Comparison of ENCODE assay signal across 8 mouse cellular contexts in genomic region chr6:30547656-30548306, GRCm38 (mm10). TPM values are rescaled to one million over a fixed set of nuclear protein-coding genes. Genes with fewer than 3 reads are reported as not detected.
A peak's percentile ranks its signal among the peaks of the same experiment; 100 is the strongest.
DNase-seq lines count a peak whose midpoint lies in the region; ATAC-seq and TF ChIP-seq lines count a peak whose summit lies in the region.

No protein-coding gene starts in this region.

- H3K4me3 ChIP-seq in lung, adult 2 months (replicated peaks; ENCODE audit: extremely low read depth, low read depth, low read length), result no peak overlapping the region
- 0 out of 2 replicates have a peak overlapping the region, but pooled peaks have one; percentile 15 for H3K4me3 ChIP-seq in forebrain, embryonic 14.5 days (ENCODE audit: low read depth, low read length)
- H3K4me3 ChIP-seq in hindbrain, embryonic 12.5 days, result no peak overlapping the region
- peak overlapping the region; percentile 29; the same call in 1 of the 2 replicates for H3K4me3 ChIP-seq in stomach, postnatal 0 days (ENCODE audit: low read depth, low read length)

- no peak for TF ChIP-seq CTCF in lung, adult 2 months (IDR thresholded peaks at IDR 0.05; ENCODE audit: insufficient read depth, low read length)
- TF ChIP-seq CTCF in stomach, postnatal 0 days (IDR thresholded peaks at IDR 0.05; ENCODE audit: low read depth), result no peak

- no peak overlapping the region for H3K9ac ChIP-seq in forebrain, embryonic 14.5 days (ENCODE audit: low read length)
- no peak overlapping the region for H3K9ac ChIP-seq in hindbrain, embryonic 12.5 days
- H3K9ac ChIP-seq in stomach, postnatal 0 days (ENCODE audit: low read length), result no peak overlapping the region

- H3K9me3 ChIP-seq in forebrain, embryonic 14.5 days (replicated peaks; ENCODE audit: control insufficient read depth, low read length), result no peaks in the 10 kb centered on the region
- no peaks in the 10 kb centered on the region for H3K9me3 ChIP-seq in hindbrain, embryonic 12.5 days (replicated peaks)
- no peaks in the 10 kb centered on the region for H3K9me3 ChIP-seq in stomach, postnatal 0 days (ENCODE audit: control insufficient read depth, low read length)

- H3K4me2 ChIP-seq in forebrain, embryonic 14.5 days (ENCODE audit: low read length), result peak overlapping the region; percentile 44
- peak overlapping the region; percentile 41 for H3K4me2 ChIP-seq in hindbrain, embryonic 12.5 days (replicated peaks)
- peak overlapping the region; percentile 48 for H3K4me2 ChIP-seq in stomach, postnatal 0 days (replicated peaks; ENCODE audit: low read depth)

- no peaks in the 10 kb centered on the region for H3K27me3 ChIP-seq in forebrain, embryonic 14.5 days (replicated peaks; ENCODE audit: control insufficient read depth, insufficient read depth, low read length)
- no peaks in the 10 kb centered on the region for H3K27me3 ChIP-seq in hindbrain, embryonic 12.5 days
- no peaks in the 10 kb centered on the region for H3K27me3 ChIP-seq in stomach, postnatal 0 days (ENCODE audit: control insufficient read depth, insufficient read depth, low read length)

- peaks cover 5% of the 10 kb centered on the region; the same call in 1 of the 2 replicates for H3K4me1 ChIP-seq in lung, adult 2 months (ENCODE audit: control insufficient read depth, insufficient read depth, low read length)
- H3K4me1 ChIP-seq in forebrain, embryonic 14.5 days (ENCODE audit: control insufficient read depth, insufficient read depth, low read length), result peaks cover 33% of the 10 kb centered on the region
- peaks cover 50% of the 10 kb centered on the region for H3K4me1 ChIP-seq in hindbrain, embryonic 12.5 days
- peaks cover 5% of the 10 kb centered on the region for H3K4me1 ChIP-seq in stomach, postnatal 0 days (replicated peaks; ENCODE audit: control insufficient read depth, insufficient read depth)

- TF ChIP-seq EP300 in stomach, postnatal 0 days (optimal IDR thresholded peaks at IDR 0.05), result no peak

- peak overlapping the region; percentile 89 for H3K27ac ChIP-seq in forebrain, embryonic 14.5 days (ENCODE audit: low read depth, low read length)
- peak overlapping the region; percentile 94 for H3K27ac ChIP-seq in hindbrain, embryonic 12.5 days
- 0 out of 2 replicates have a peak overlapping the region, but pooled peaks have one; percentile 49 for H3K27ac ChIP-seq in stomach, postnatal 0 days (replicated peaks)

- WGBS in lung, adult 2 months, result 50% methylated on average over 9 of the region's 9 CpGs
- WGBS in forebrain, embryonic 14.5 days, result 13% methylated on average over 9 of the region's 9 CpGs
- 13% methylated on average over 9 of the region's 9 CpGs for WGBS in hindbrain, embryonic 12.5 days
- 45% methylated on average over 9 of the region's 9 CpGs for WGBS in stomach, postnatal 0 days

- peak; percentile 14 to 39 for DNase-seq in lung, adult 18-20 months
- DNase-seq in lung, adult 2 months, result no peak
- DNase-seq in forebrain, embryonic 14.5 days (ENCODE audit: low spot score), result no peak
- peak; percentile 47 for DNase-seq in lung, postnatal 14 days
- DNase-seq in stomach, postnatal 0 days (ENCODE audit: low spot score), result no peak
- no peak for DNase-seq in natural killer cell, adult 2 months (ENCODE audit: low spot score in 2 of 2)
- no peak for DNase-seq in c-Kit-positive CD71-positive TER-119-positive erythroid progenitor cells, embryonic 14.5 days (ENCODE audit: low spot score)

- TF ChIP-seq POLR2A in lung, adult 2 months (IDR thresholded peaks at IDR 0.05; ENCODE audit: borderline replicate concordance, extremely low read depth, low read depth, low read length), result no peak

- H3K36me3 ChIP-seq in forebrain, embryonic 14.5 days (ENCODE audit: control insufficient read depth, insufficient read depth, low read length), result no peaks in the 10 kb centered on the region
- no peaks in the 10 kb centered on the region for H3K36me3 ChIP-seq in hindbrain, embryonic 12.5 days
- no peaks in the 10 kb centered on the region for H3K36me3 ChIP-seq in stomach, postnatal 0 days (ENCODE audit: control insufficient read depth, insufficient read depth, low read length)

- ATAC-seq in forebrain, embryonic 14.5 days, result no peak
- ATAC-seq in hindbrain, embryonic 12.5 days (ENCODE audit: low FRiP score), result no peak
- no peak; the same call in 1 of the 2 replicates for ATAC-seq in stomach, postnatal 0 days (ENCODE audit: low FRiP score, low TSS enrichment)

RNA-seq across cellular contexts. Expression of gene Cpa2, which starts 6.4 kb away (rescaled TPM):
- polyA plus RNA-seq in lung, adult 2 months (2012; rRNA removed), result 0.13 and 0.28 TPM in 2 replicates
- 4.5 and 5.4 TPM in 2 replicates for polyA plus RNA-seq in forebrain, embryonic 14.5 days (2014; fragmentation: Nextera tagmentation; extraction: Ambion mirVana)
- polyA plus RNA-seq in hindbrain, embryonic 12.5 days (2016; fragmentation: Nextera tagmentation; extraction: Ambion mirVana), result 4.0 and 6.3 TPM in 2 replicates
- 1.7 and 2.6 TPM in 2 replicates for polyA plus RNA-seq in stomach, postnatal 0 days (2015; fragmentation: Nextera tagmentation; extraction: Ambion mirVana)

RNA-seq across cellular contexts. Expression of gene Cpa4, which starts 20.4 kb away (rescaled TPM):
- polyA plus RNA-seq in lung, adult 2 months (2012; rRNA removed), result 4.6 TPM in 1 of 2 replicates, not detected in the other
- 2.3 and 2.8 TPM in 2 replicates for polyA plus RNA-seq in forebrain, embryonic 14.5 days (2014; fragmentation: Nextera tagmentation; extraction: Ambion mirVana)
- polyA plus RNA-seq in hindbrain, embryonic 12.5 days (2016; fragmentation: Nextera tagmentation; extraction: Ambion mirVana), result 1.7 and 1.9 TPM in 2 replicates
- polyA plus RNA-seq in stomach, postnatal 0 days (2015; fragmentation: Nextera tagmentation; extraction: Ambion mirVana), result 32.7 and 33.7 TPM in 2 replicates

RNA-seq across cellular contexts. Expression of gene Ssmem1, which starts 38.1 kb away (rescaled TPM):
- not detected in 2 replicates for polyA plus RNA-seq in lung, adult 2 months (2012; rRNA removed)
- 0.16 and 0.20 TPM in 2 replicates for polyA plus RNA-seq in forebrain, embryonic 14.5 days (2014; fragmentation: Nextera tagmentation; extraction: Ambion mirVana)
- 0.21 and 0.34 TPM in 2 replicates for polyA plus RNA-seq in hindbrain, embryonic 12.5 days (2016; fragmentation: Nextera tagmentation; extraction: Ambion mirVana)
- not detected in 2 replicates for polyA plus RNA-seq in stomach, postnatal 0 days (2015; fragmentation: Nextera tagmentation; extraction: Ambion mirVana)

RNA-seq across cellular contexts. Expression of gene Tmem209, which starts 38.2 kb away (rescaled TPM):
- 31.4 and 40.3 TPM in 2 replicates for polyA plus RNA-seq in lung, adult 2 months (2012; rRNA removed)
- 37.8 and 44.5 TPM in 2 replicates for polyA plus RNA-seq in forebrain, embryonic 14.5 days (2014; fragmentation: Nextera tagmentation; extraction: Ambion mirVana)
- polyA plus RNA-seq in hindbrain, embryonic 12.5 days (2016; fragmentation: Nextera tagmentation; extraction: Ambion mirVana), result 37.0 and 38.9 TPM in 2 replicates
- 13.0 and 13.7 TPM in 2 replicates for polyA plus RNA-seq in stomach, postnatal 0 days (2015; fragmentation: Nextera tagmentation; extraction: Ambion mirVana)

Comparison
In these comparisons a context has a peak if more than half of its experiments do, and no peak if none do; other contexts are left out.
1. DNase-seq: peak in lung, adult 18-20 months (2 of 2) and lung, postnatal 14 days (single experiment); none in lung, adult 2 months (single experiment), forebrain, embryonic 14.5 days (single experiment), stomach, postnatal 0 days (single experiment), natural killer cell, adult 2 months (0 of 2) and c-Kit-positive CD71-positive TER-119-positive erythroid progenitor cells, embryonic 14.5 days (single experiment).
2. H3K4me3 ChIP-seq: peak in forebrain, embryonic 14.5 days (single experiment) and stomach, postnatal 0 days (single experiment); none in lung, adult 2 months (single experiment) and hindbrain, embryonic 12.5 days (single experiment).
3. Peak in every context shown above with its lines, with median percentiles within 50 percentile points of each other: H3K27ac ChIP-seq and H3K4me2 ChIP-seq.